Mouse (Mus musculus) liver, postnatal 0 days (tissue): ENCODE data around the gene Lnpk. TPM values are rescaled to one million over a fixed set of nuclear protein-coding genes. Genes with fewer than 3 reads are reported as not detected.

Experiments used
- ATAC-seq: fragments of 200-750 bp; cut with Nextera tagmentation; 2 replicates; pipeline ENCODE4 v1.8.0; 2017; ENCODE audit warnings: mild to moderate bottlenecking, moderate library complexity
- DNase-seq: peaks from one replicate; pipeline ENCODE4 v3.0.0-alpha.2; 2016
- H3K27ac ChIP-seq: fragments of 300-500 bp; sonication (generic); 2 replicates; pipeline ENCODE4 v1.5.1; 2014; ENCODE audit warnings: antibody characterized with exemption, moderate library complexity, mild to moderate bottlenecking, low read depth
- H3K27me3 ChIP-seq: fragments of 300-500 bp; sonication (generic); 2 replicates; pipeline ENCODE4 v1.6.1; 2014; ENCODE audit warnings: low read length, control low read depth, mixed read lengths; ENCODE audit not compliant: insufficient read depth
- H3K36me3 ChIP-seq: fragments of 300-500 bp; sonication (generic); replicated peaks from 2 replicates; pipeline ENCODE4 v1.6.1; 2014; ENCODE audit warnings: mild to moderate bottlenecking, control low read depth, low read length, moderate library complexity, mixed read lengths; ENCODE audit not compliant: insufficient read depth
- H3K4me1 ChIP-seq: fragments of 300-500 bp; sonication (generic); 2 replicates; pipeline ENCODE4 v1.6.1; 2014; ENCODE audit warnings: antibody characterized with exemption, mild to moderate bottlenecking, control low read depth; ENCODE audit not compliant: insufficient read depth
- H3K4me2 ChIP-seq: fragments of 300-500 bp; sonication (generic); 2 replicates; pipeline ENCODE4 v1.6.1; 2014; ENCODE audit warnings: low read depth, mild to moderate bottlenecking, low read length, moderate library complexity, mixed read lengths
- H3K4me3 ChIP-seq: fragments of 300-500 bp; sonication (generic); 2 replicates; pipeline ENCODE4 v1.5.1; 2014; ENCODE audit warnings: low read depth, low read length
- H3K9ac ChIP-seq: fragments of 300-500 bp; sonication (generic); replicated peaks from 2 replicates; pipeline ENCODE4 v1.6.1; 2014; ENCODE audit warnings: mild to moderate bottlenecking, moderate library complexity
- H3K9me3 ChIP-seq: fragments of 300-500 bp; sonication (generic); 2 replicates; pipeline ENCODE4 v1.6.1; 2016; ENCODE audit warnings: mild to moderate bottlenecking, control low read depth, low read length, mixed read lengths
- CTCF ChIP-seq: sonication (generic); IDR thresholded peaks from 2 replicates; pipeline ENCODE4 v1.5.1; 2016; ENCODE audit warnings: antibody characterized with exemption, low read depth
- EP300 ChIP-seq: IDR thresholded peaks from 2 replicates; pipeline ENCODE4 v1.6.1; 2016; ENCODE audit warnings: antibody characterized with exemption, low read depth, mild to moderate bottlenecking
- WGBS: fragments of 180-500 bp; shearing (Covaris S2); extraction: QIAGEN DNeasy Blood & Tissue Kit; methylation state at CpG from one replicate; pipeline ENCODE4 v1.1.7; 2014; ENCODE audit not compliant: insufficient replicate concordance; 5-methylcytosine and 5-hydroxymethylcytosine counted together
- polyA plus RNA-seq: library from polyadenylated mRNA; unstranded; fragments of >200 nt; fragmentation: Nextera tagmentation; extraction: Ambion mirVana; gene quantifications from 2 replicates; pipeline ENCODE4 v1.2.1, GENCODE M21; 2015

Lnpk gene
- polyA plus RNA-seq, 1 experiment from 2014 or later: 11.1 TPM

DNA sequence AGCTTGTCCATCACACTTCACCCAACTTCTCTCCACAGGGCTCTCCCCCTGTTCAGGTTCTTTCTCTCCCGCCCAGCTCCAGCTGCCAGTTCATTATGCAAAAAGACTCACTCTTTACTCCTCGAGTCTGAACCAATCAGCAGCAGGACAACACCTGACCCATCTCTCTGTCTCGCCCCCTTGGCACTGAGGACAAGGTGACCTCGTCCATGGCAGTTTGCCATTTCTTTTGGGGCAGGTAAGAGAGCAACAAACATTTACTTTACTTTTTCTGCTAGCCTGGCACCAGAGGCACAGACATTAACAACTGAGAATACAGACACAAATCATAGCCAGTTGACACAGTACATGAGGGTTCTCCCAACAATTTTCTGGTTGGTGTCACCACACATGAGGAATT, 8.8 kb downstream of the Lnpk start:
- H3K9me3 ChIP-seq: no peaks in the 10 kb centered on the region
- H3K4me3 ChIP-seq: no peak overlapping the region
- no peaks in the 10 kb centered on the region for H3K4me1 ChIP-seq
- H3K27me3 ChIP-seq: no peaks in the 10 kb centered on the region
- ATAC-seq: peak; percentile 95
- WGBS: 74% methylated on average over 4 of the region's 4 CpGs
- H3K9ac ChIP-seq: no peak overlapping the region
- no peak for TF ChIP-seq EP300
- no peak for TF ChIP-seq CTCF
- H3K27ac ChIP-seq: no peak overlapping the region
- H3K4me2 ChIP-seq: no peak overlapping the region
- no peaks in the 10 kb centered on the region; the same call in none of the 2 replicates for H3K36me3 ChIP-seq
- peak; percentile 75 for DNase-seq

DNA sequence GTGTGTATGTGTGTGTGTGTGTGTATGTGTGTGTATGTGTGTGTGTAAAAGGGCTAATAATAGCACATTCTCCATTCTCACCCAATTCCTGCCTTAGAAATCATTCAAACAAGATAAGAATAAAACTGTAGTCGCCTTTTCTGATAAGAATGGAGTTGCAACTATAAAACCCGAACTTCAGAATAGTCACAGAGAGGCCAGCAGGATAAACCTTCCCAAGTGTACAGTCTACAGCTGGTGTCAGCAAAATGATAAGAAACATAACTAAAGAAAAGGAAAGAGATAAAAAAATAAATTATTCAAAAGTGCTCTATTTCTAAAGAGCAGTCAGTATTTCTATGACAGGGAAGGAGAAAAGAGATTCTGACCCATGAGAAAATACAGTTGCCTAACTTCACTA, 19.4 kb downstream of the Lnpk start:
- no peak overlapping the region for H3K4me2 ChIP-seq
- H3K9ac ChIP-seq: no peak overlapping the region
- 34% methylated on average over 2 of the region's 2 CpGs for WGBS
- no peak for ATAC-seq
- H3K4me1 ChIP-seq: no peaks in the 10 kb centered on the region
- no peaks in the 10 kb centered on the region for H3K27me3 ChIP-seq
- H3K4me3 ChIP-seq: no peak overlapping the region
- no peak for TF ChIP-seq EP300
- no peak for TF ChIP-seq CTCF
- no peak for DNase-seq
- peaks cover 7% of the 10 kb centered on the region; the same call in 1 of the 2 replicates for H3K36me3 ChIP-seq
- no peak overlapping the region for H3K27ac ChIP-seq
- no peaks in the 10 kb centered on the region; the same call in 1 of the 2 replicates for H3K9me3 ChIP-seq

DNA sequence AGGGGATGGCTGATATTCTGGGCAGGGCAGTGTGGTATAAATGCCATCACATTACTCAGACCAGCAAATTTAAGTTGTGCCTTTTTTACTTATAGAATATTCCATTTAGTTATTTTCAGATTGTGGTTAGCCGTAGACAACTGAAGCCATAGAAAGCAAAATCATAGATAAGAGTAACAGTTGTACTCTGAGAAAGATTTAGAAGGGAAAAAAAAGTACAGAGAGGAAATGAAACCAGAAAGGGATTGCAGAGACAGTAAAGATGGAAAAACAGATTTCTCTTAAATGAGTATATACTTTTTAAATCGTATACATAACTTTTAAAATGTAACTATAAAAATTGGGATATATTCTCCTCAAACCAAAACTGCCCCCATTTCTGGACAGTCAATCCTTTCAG, 20.1 kb downstream of the Lnpk start:
- peaks cover 10% of the 10 kb centered on the region for H3K36me3 ChIP-seq
- no peak overlapping the region for H3K9ac ChIP-seq
- no peak overlapping the region for H3K27ac ChIP-seq
- TF ChIP-seq EP300 (no peak), CTCF (no peak)
- no peaks in the 10 kb centered on the region for H3K27me3 ChIP-seq
- no peak overlapping the region for H3K4me3 ChIP-seq
- whole genome bisulfite sequencing: 70% methylated on average over 2 of the region's 2 CpGs
- H3K4me1 ChIP-seq: no peaks in the 10 kb centered on the region
- H3K4me2 ChIP-seq: no peak overlapping the region
- DNase-seq: no peak
- H3K9me3 ChIP-seq: no peaks in the 10 kb centered on the region; the same call in 1 of the 2 replicates
- ATAC-seq: no peak

DNA sequence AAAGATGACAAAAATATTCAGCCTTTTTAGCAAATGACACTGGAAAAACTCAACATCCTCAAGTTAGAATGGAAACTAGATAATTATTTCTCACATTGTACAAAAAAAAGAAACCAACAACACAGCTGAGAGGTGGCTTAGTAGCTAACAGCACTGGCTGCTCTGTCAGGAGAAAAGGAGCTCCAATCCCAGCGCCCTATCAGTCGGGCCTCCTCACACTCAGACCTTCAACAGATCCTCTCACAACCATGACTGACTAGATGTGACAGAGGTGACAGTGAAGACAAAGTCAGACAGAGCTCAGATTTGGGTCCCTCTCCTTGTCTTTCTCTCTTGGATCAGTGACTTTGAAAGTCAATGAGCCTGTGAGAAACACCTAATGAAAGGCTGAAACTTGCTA, 21.8 kb downstream of the Lnpk start:
- 85% methylated on average over 2 of the region's 2 CpGs for WGBS
- peaks cover 20% of the 10 kb centered on the region for H3K36me3 ChIP-seq
- no peak overlapping the region for H3K9ac ChIP-seq
- TF ChIP-seq EP300 (no peak), CTCF (no peak)
- no peak for DNase-seq
- H3K27ac ChIP-seq: no peak overlapping the region
- no peaks in the 10 kb centered on the region for H3K4me1 ChIP-seq
- no peak overlapping the region for H3K4me2 ChIP-seq
- H3K9me3 ChIP-seq: no peaks in the 10 kb centered on the region; the same call in 1 of the 2 replicates
- no peak for ATAC-seq
- H3K27me3 ChIP-seq: no peaks in the 10 kb centered on the region
- H3K4me3 ChIP-seq: no peak overlapping the region

DNA sequence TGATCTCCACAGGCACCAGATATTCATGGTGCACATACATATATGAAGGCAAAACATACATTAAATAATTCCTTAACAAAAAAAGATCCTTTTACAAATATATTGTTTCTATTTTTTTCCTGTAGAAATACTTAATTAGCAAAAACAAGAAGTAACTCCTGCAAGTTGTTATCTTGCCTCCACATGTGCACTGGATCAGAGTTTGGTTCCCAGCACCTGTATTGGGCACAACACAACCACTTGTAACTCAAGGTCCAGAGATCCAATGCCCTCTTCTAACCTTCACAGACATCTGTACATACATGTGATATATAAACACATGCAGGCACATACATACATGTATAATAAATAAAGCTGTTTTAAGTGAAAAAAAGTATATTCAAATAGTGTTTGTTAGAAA, 27.3 kb downstream of the Lnpk start:
- TF ChIP-seq CTCF: no peak
- TF ChIP-seq EP300: no peak
- no peak for ATAC-seq
- Histone ChIP-seq H3K27ac (no peak overlapping the region), H3K9me3 (no peaks in the 10 kb centered on the region), H3K27me3 (no peaks in the 10 kb centered on the region), H3K36me3 (peaks cover 13% of the 10 kb centered on the region), H3K9ac (no peak overlapping the region), H3K4me3 (no peak overlapping the region), H3K4me1 (no peaks in the 10 kb centered on the region), H3K4me2 (no peak overlapping the region)
- no peak for DNase-seq

DNA sequence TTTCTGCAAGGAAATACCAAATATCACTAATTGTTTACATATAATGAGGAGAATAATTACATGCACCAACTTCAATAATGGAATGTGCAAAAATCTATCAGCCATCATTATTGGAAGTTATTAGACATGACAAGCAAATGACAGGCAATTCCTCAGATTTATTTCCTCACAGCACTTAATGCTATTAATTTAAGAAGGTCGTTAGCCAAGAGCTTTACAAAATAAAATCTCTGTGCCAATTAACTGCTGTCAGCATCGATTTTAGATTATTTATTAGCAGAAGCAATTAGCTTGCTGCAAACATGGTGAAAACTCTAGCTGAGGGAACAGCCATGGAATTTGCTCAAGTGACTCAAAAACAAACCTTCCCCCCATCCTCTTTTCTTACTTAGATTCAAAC, 30.9 kb downstream of the Lnpk start:
- no peak overlapping the region for H3K27ac ChIP-seq
- H3K4me2 ChIP-seq: no peak overlapping the region
- H3K4me3 ChIP-seq: no peak overlapping the region
- no peak for TF ChIP-seq EP300
- TF ChIP-seq CTCF: no peak
- H3K4me1 ChIP-seq: no peaks in the 10 kb centered on the region
- no peaks in the 10 kb centered on the region for H3K9me3 ChIP-seq
- peaks cover 14% of the 10 kb centered on the region for H3K36me3 ChIP-seq
- no peak for ATAC-seq
- no peak overlapping the region for H3K9ac ChIP-seq
- H3K27me3 ChIP-seq: no peaks in the 10 kb centered on the region
- DNase-seq: no peak
- 78% methylated on average over 2 of the region's 2 CpGs for WGBS

DNA sequence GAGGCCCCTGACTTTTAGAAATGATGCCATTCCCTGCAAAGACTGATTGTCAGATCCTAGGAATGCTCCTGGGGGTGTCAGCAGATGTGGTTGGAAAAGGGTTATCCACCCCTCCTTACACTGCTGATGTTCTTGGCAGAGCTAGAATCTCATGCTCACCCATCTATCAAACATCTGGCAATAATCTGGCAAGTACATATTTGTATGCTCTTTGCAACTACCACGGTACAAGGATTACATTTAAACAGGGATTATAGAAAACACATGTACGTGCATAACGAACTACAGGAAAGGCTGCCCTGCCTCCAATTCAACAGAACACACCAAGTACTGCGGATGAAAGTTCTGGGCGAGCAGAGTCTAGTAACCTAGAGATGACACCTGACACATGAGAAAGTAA, 70.9 kb downstream of the Lnpk start:
- WGBS: 83% methylated on average over 5 of the region's 5 CpGs
- no peaks in the 10 kb centered on the region for H3K9me3 ChIP-seq
- H3K9ac ChIP-seq: no peak overlapping the region
- TF ChIP-seq CTCF (no peak), EP300 (no peak)
- H3K27ac ChIP-seq: no peak overlapping the region
- H3K4me1 ChIP-seq: no peaks in the 10 kb centered on the region
- DNase-seq (no peak), ATAC-seq (no peak)
- no peaks in the 10 kb centered on the region for H3K27me3 ChIP-seq
- no peaks in the 10 kb centered on the region for H3K36me3 ChIP-seq
- H3K4me2 ChIP-seq: no peak overlapping the region
- H3K4me3 ChIP-seq: no peak overlapping the region
